Mouse (Mus musculus) adrenal gland, postnatal 25 days (tissue): Measurements from ENCODE around the gene Apoa5. TPM values are rescaled to one million over a fixed set of nuclear protein-coding genes. Genes with fewer than 3 reads are reported as not detected.

Experiments
- total RNA-seq: library from RNA; stranded (reverse); gene quantifications from 2 replicates; pipeline ENCODE4 v1.2.3, GENCODE M21; 2021

Gene Apoa5
- total RNA-seq, 1 experiment from 2014 or later, result not detected

Other genes starting within 250 kb of the Apoa5 start
- 0.52 and 119 TPM in 2 replicates for gene Apoa1, start 40.1 kb upstream of the Apoa5 start, total RNA-seq
- 2.2 and 32.9 TPM in 2 replicates for gene Apoc3, start 33.0 kb upstream of the Apoa5 start, total RNA-seq
- gene Apoa4, start 27.9 kb upstream of the Apoa5 start, total RNA-seq, result 1.00 TPM in 1 of 2 replicates, not detected in the other
- gene Zpr1, start 4.4 kb downstream of the Apoa5 start, total RNA-seq, result 57.1 and 84.5 TPM in 2 replicates
- 11.4 and 12.0 TPM in 2 replicates for gene Bud13, start 14.4 kb downstream of the Apoa5 start, total RNA-seq
- gene 4931429L15Rik, start 51.4 kb downstream of the Apoa5 start, total RNA-seq, result not detected in 2 replicates